Mouse (Mus musculus) frontal cortex, postnatal 25 days (tissue): ENCODE measurements around the gene Tctn1.
A peak's percentile ranks its signal among the peaks of the same experiment; 100 is the strongest.

Experiments
- DNase-seq, 2 experiments: peaks; one replicate each; pipeline ENCODE4 v3.0.0; 2022; ENCODE audit warnings: low spot score in 2 of 2

Gene Tctn1

DNA sequence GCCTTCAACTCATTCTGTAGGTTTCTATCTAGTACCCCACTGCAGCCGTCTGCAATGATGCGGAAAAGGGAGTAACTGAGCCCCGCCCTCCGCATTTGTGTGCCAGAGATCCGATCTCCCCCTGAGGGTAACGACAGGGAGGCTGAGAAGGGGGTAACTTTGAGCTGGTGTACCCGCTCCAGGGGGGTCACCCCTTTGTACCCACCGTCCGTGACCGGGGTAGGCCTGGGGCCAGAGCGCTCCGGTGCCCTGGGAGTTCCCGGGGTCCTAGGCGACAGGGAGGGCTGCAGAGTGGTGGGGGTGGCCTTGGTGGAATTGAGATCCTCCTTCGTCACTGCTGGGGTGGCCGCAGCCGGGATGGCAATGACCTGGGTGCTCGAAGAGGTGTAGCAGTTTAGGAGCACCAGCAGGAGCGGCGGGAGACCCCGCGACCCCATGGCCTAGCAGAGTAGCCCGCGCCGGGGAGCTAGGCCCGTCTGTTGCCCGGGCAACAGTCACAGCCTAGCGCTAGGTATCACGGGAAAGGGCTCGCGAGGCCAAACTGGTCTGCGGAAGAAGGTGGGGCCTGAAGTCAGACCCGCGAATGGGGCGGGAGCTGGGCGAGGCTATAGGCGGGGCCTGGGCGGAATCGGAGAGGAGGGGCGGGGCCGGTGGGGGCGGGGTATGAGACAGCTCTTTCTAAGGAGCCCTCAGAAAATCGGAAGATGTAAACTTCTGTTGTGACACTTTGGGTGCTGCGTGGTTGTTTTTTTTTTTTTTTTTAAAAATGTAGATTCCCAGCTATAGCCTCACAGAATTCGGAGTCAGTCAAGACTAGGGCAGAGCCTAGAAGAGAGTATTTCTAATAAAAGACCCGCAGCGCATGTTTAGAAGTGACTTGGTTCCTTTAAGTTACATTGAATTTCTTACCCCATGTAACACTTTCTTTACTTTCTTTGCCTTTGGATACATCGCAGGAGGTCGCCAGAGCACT, at the start of gene Tctn1:
Gene Tctn1, minus strand, starts transcription at position 528 of the 973 bp plus-strand sequence.
- peak; percentile 47 to 72 for DNase-seq

DNA sequence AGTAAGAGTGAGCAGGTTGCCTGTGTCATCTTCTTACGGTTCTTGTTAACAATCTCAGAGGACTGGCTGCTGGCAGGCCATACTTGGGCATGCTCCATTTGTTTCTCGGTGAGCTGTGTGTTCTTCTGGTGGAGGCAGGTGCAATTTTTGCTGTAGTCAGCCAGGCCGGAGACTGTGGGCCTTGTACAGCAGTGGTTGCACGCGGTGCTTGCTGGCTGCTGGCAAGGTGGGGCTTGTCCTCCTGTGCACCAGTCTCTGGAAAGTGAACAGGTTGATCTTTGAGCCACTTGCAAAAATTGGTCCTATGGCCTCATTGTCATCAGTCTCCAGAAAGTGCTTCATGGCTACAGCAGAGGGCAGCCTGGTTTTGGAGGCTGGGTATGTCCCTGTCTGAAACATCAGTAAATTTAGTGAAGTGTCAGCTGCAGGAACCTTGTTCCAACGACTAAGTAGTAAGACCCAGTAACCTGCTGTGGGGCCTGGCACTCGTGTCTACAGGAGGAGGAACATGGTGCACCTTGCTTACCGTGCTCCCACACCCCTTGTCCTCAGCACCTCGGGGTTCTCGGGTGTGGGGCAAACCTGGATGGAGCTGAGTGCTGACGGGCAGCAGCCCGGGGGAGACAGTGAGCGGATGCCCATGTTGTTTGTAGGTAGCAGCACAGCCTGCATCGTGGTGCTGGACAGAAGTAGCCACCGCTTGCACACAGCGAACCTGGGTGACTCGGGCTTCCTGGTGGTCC, 48.9 kb upstream of the Tctn1 start:
- no peak for DNase-seq

DNA sequence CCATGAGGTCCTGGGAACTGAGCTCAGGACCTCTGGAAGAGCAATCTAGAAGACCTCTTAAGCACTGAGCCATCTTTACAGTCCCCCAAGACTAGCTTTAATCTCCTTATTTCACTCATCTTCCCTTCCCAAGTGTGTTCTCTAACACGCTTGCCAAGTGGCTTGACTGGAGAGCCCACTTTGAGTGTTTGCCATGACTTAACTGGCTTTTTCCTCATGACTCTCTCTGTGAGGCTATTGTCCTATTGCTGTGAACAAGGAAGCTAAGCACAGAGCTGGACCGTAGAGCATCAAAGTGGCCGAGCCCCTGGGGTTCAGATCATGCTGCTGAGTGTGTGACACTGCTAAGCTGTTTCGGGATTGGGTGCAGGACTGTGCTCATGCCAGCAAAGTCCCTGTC, 48.1 kb upstream of the Tctn1 start:
- DNase-seq = no peak

- no peak for DNase-seq
Measured at GRCm38 (mm10) chr5:122311692-122312091, 47.4 kb upstream of the Tctn1 start.

DNA sequence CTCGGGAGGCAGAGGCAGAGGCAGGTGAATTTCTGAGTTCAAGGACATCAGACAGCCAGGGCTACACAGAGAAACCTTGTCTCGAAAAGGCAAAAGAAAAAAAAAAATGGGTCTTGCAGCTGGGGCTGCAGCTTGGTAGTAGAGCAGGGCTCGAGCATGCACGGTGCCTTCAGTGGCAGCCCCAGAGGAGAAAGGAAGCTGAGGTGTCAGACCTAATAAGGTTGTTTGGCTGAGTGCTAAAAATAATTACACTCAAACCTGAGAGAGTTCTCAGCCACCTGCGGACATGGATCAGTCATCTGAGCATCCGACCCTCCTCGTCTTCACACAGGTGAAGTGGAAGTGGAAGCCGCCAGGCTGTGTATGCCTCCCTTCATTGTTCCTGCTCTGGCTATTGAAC, 46.4 kb upstream of the Tctn1 start:
- no peak for DNase-seq

- no peak for DNase-seq
Measured at GRCm38 (mm10) chr5:122306536-122306935, 42.3 kb upstream of the Tctn1 start.

- no peak for DNase-seq
Measured at GRCm38 (mm10) chr5:122305472-122305871, 41.2 kb upstream of the Tctn1 start.

DNA sequence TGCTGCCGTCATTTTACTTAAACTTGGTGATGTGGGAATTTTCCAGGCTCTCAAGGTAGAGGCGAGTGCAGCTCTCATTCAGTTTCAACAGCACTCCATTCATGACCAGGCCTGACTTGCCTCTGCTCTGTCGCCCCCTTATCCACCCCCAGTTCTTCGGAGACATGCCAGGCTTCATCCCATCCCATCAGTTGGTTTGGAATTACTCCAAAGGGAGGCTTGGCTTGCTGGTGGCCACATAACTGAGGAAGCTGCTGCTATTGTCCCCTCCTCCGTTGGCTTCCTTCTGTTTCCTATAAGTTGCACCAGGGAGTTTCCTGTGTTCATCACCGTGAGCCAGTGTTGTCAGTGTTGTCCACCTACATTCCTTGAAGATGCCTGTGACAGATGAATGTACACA, 40.3 kb upstream of the Tctn1 start:
- no peak for DNase-seq

- no peak for DNase-seq
Measured at GRCm38 (mm10) chr5:122303937-122304336, 39.7 kb upstream of the Tctn1 start.

DNA sequence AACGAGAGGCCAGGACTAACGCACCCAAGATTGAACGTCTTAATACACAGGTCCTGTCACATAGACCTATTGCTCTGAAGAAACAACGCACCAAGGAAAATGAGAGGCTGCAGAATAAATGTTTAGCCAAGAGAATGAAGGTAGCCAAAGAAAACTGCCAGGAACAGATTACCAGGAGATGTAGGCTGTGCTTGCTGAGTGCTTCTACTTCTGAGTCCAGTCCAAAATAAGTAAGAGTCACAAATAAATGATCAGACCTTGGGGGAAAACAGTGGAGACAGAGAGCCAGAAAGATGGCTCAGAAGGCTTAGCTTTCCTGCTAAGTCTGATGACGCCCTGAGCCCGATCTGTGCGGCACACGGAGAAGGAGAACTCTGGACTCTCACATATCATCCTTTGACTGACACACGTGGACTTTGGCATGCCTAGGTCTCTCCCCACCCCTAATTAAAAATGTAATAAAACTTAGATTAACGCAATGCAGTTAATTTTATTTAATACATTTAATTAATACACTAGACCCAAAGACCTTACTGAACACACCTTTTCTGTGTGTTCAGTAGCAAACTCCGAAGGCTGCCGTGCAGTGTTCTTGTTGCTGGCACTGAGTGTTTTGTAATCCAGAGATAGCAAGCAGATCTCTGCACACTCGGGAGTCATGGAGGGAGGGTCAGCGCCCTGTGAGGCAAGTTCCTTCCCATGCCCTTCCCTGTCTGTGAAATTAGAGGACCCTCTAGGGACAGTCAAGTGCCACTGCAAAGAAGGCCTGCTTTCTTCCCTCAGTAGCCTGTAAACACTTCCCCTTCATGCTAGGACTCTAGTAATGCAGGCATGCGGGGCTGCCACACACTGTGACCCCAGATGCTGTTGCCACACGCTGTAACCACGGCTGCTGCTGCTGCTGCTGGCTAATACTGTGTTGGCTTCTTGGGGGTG, 38.8 kb upstream of the Tctn1 start:
- no peak for DNase-seq

DNA sequence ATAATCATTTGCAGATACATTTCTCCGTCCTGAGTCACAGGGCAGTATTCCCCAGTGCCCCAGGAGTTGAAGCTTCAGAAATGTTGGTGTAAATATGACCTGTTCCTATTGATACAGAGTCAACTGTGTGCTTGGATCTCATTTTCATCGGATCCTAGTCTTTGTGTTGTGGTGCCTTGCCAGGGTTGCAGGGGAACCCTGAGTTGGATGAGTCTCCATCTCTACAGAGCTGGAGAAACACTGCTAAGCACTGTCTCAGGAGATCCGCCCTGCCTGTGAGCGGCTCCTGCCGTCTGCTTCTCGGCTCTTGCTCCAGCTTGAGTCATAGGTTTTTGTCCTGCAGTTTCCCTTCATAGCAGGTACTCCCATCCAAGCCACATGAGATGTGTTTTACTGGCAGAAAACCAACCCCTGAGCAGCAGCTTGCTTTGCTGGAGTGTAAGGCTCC, 35.8 kb upstream of the Tctn1 start:
- no peak for DNase-seq

GRCm38 (mm10) chr5:122295113-122295935, 31.1 kb upstream of the Tctn1 start:
- no peak for DNase-seq

DNA sequence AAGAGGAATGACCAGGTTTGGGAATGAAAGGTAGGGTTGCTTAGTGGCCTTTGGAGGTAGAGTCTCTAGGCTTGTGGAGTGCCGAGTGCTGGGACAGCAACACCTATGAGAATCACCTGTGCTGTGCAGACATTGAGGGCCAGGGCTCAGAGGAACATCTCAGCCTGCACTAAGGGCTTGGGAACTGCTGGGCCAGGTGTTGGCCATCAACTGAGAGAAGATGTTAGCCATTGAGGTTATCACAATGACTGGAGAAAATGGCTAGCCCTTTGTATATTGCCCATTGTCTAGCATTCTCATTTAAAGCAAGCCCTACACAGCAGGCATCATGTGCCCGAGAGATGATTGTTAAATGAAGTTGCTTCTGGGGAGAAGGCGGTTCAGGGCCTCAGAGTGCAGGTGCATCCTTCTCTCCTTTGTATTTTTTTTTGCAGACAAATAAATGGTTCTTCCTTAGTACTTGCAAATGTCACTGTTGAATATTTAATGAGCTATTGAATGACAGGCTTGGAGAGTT, 30.0 kb upstream of the Tctn1 start:
- no peak for DNase-seq

- DNase-seq = no peak
Measured at GRCm38 (mm10) chr5:122293131-122293530, 28.9 kb upstream of the Tctn1 start.

DNA sequence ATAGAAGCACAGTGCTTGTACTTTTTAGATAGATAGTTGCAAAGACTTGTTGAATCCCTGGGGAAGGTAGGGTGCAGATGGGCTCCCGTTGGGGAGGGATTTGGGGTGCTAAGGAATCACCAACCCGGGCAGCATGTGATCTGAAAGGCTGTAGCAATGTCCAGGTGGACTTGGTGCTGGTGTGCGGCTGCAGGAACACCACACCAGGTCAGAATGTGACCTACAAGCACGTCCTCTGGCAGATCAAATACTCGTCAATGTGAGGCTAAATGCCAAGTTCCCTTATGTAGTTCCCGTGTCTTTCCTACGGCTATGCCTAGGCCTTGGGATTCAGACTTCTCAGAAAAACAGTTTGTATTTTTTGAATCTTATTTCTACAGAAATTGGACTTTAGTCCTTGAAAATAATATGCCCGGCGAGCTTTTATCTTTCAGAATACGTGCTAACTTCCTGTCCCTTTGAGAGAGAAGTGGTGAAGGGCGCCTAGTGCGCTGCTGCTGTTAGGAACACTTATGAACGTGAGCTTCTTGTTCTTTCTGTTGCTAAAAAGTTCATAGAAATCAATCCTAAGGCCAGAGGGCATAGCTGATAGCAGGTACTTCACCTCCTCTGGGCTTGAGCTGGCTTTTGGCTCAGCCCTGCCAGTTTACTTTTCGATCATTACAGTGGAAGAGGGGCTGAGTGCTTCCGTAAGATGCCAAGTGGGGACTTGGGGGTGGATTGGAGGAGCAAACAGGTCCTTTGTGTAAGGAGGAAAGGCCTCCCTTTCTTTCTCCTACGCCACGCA, 27.5 kb upstream of the Tctn1 start:
- DNase-seq = no peak

GRCm38 (mm10) chr5:122291149-122291548, 26.9 kb upstream of the Tctn1 start:
- DNase-seq = no peak

DNA sequence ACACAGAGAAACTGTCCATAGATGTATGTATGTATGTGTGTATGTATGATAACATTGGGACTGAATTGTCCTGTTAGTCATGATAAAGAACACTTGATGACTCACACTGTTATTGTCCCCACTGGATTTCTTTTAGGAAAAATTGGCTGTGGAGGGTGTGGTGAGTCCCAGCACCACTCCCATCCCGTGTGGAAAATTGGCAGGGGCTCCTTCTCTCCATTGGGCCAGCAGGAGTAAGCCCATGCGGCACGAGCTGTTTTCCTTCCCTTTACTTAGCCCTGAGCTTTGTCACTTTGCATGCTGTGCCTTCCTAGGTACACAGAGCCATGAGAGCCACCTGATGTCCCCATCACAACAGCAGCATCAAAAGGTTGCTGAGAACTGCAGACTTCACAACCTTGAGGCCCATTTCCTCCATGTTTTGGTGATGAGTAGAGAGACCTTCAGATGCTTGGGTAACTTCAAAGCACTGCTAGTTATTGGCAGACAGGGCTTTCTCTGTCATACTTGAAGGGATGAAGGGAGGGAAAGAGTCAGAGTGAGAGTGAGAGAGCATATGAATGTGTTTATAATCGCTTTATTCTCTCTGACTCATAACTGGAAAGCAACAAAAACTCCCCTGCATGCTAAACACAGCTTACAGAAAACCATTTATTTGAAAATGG, 24.0 kb upstream of the Tctn1 start:
- no peak for DNase-seq

DNA sequence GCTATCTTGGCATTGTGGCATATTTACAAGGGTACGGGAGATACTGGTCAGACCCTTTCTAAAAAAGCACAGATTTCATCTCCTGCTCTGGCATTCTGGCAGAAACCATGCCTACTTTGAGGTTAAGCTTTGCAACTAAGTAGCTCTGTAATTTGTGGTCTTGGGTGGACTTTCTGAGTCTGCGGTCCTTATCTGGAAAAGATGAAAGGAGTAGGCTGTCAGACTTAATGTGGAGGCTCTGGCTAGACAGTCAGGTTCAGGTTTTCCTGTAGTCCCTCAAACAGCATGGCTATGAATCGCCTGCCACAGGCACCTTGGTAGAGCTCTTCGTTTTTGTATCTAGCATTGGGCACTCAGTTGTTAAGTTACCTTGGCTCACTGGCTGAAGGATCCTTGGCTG, 22.8 kb upstream of the Tctn1 start:
- DNase-seq = no peak

- no peak for DNase-seq
Measured at GRCm38 (mm10) chr5:122286191-122286590, 21.9 kb upstream of the Tctn1 start.
